ENCODE assay signal across 14 mouse cellular contexts in the genomic region with DNA sequence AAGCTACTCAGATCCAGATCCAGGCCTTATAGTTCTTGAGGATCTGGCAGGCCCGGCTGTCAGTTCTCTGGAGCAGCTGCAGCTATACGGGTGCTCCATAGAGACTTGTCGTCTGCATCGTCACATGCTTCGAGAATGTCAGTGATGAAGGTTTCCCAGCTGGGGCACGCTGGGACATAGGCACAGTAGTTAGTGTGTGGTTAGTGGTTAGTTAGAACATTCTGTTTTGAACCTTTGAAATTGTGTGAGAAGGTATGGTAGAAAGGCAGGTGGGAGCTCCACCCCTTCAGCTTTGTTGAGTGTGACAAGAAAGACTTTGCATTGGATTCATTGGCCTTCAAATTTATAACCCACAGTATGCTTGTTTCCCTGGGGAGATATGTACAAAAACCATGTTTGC. TPM values are rescaled to one million over a fixed set of nuclear protein-coding genes. Genes with fewer than 3 reads are reported as not detected.
"Had no signal": no experiment of that assay in that cellular context is flagged by ENCODE, and none has a peak within 500 bp of the region (broad histone marks: within the 10 kb centered on the region; RNA-seq: fewer than 3 reads in every experiment).

No protein-coding gene starts in this region.

- ATAC-seq: inflammation-experienced regulatory T-cells, adult 6 months had no signal

- H3K4me1 ChIP-seq: limb, embryonic 13.5 days; midbrain, embryonic 12.5 days; neural tube, embryonic 12.5 days had no signal

- H3K27ac ChIP-seq: limb, embryonic 13.5 days; liver, embryonic 14.5 days; midbrain, embryonic 12.5 days; neural tube, embryonic 12.5 days had no signal

- H3K9ac ChIP-seq: limb, embryonic 13.5 days; liver, embryonic 14.5 days; midbrain, embryonic 12.5 days; neural tube, embryonic 12.5 days had no signal

- DNase-seq: kidney, adult 8-10 months; kidney, postnatal 36 days; lung, adult 18-20 months; right cerebral cortex, postnatal 25 days had no signal

- H3K36me3 ChIP-seq: limb, embryonic 13.5 days; midbrain, embryonic 12.5 days; neural tube, embryonic 12.5 days had no signal

- H3K9me3 ChIP-seq: limb, embryonic 13.5 days; midbrain, embryonic 12.5 days; neural tube, embryonic 12.5 days had no signal

- H3K27me3 ChIP-seq: limb, embryonic 13.5 days; midbrain, embryonic 12.5 days; neural tube, embryonic 12.5 days had no signal

- H3K4me2 ChIP-seq: limb, embryonic 13.5 days; midbrain, embryonic 12.5 days; neural tube, embryonic 12.5 days had no signal

- H3K4me3 ChIP-seq: limb, embryonic 13.5 days; midbrain, embryonic 12.5 days; myocyte; neural tube, embryonic 12.5 days had no signal

RNA-seq across cellular contexts. Expression of a gene that starts 10.6 kb away (rescaled TPM):
- total RNA-seq: megakaryocyte-erythroid progenitor cell, adult 5-6 weeks had no signal

RNA-seq across cellular contexts. Expression of a gene that starts 44.8 kb away (rescaled TPM):
- total RNA-seq: layer of hippocampus, adult 18-20 months; layer of hippocampus, postnatal 10 days; left cerebral cortex, postnatal 36 days; megakaryocyte-erythroid progenitor cell, adult 5-6 weeks had no signal
- polyA plus RNA-seq: inflammation-experienced regulatory T-cells, adult 6 months; midbrain, embryonic 12.5 days; myocyte; neural tube, embryonic 12.5 days had no signal
